Mouse (Mus musculus) ovary, postnatal 36 days (tissue): ENCODE measurements around the gene Cd68.

Experiments used
- DNase-seq: peaks from one replicate; pipeline ENCODE4 v3.0.0; 2022; ENCODE audit warnings: low spot score, mixed read lengths

The Cd68 gene

GRCm38 (mm10) chr11:69666665-69667005, 682 bp upstream of the Cd68 start:
- DNase-seq, result no peak

- no peak for DNase-seq
Measured at GRCm38 (mm10) chr11:69665457-69665960, 444 bp downstream of the Cd68 start.

GRCm38 (mm10) chr11:69664841-69665240, 1.1 kb downstream of the Cd68 start:
- DNase-seq, result no peak

- no peak for DNase-seq
Measured at GRCm38 (mm10) chr11:69663795-69664194, 2.2 kb downstream of the Cd68 start.

- peak; percentile 32 for DNase-seq
Measured at GRCm38 (mm10) chr11:69662967-69663671, 2.8 kb downstream of the Cd68 start.

- DNase-seq, result peak; percentile 94
Measured at GRCm38 (mm10) chr11:69662213-69662966, 3.6 kb downstream of the Cd68 start, which contains the start of gene Mpdu1. Gene Mpdu1 (minus strand): TSS chr11:69662642.

- DNase-seq, result peak; percentile 62
Measured at GRCm38 (mm10) chr11:69661221-69661881, 4.6 kb downstream of the Cd68 start.

GRCm38 (mm10) chr11:69657462-69657881, 8.5 kb downstream of the Cd68 start:
- DNase-seq, result no peak

GRCm38 (mm10) chr11:69656617-69657461, 9.1 kb downstream of the Cd68 start:
- peak; percentile 23 for DNase-seq

- no peak for DNase-seq
Measured at GRCm38 (mm10) chr11:69656065-69656455, 9.9 kb downstream of the Cd68 start.

- peak; percentile 72 for DNase-seq
Measured at GRCm38 (mm10) chr11:69655264-69656064, 10.5 kb downstream of the Cd68 start, which contains the start of gene Sox15. Gene Sox15 (plus strand): TSS chr11:69655314.

- peak; percentile 19 for DNase-seq
Measured at GRCm38 (mm10) chr11:69654760-69655159, 11.2 kb downstream of the Cd68 start.

- no peak for DNase-seq
Measured at GRCm38 (mm10) chr11:69653399-69653798, 12.6 kb downstream of the Cd68 start.

- DNase-seq, result no peak
Measured at GRCm38 (mm10) chr11:69645860-69646259, 20.1 kb downstream of the Cd68 start.

- DNase-seq, result no peak
Measured at GRCm38 (mm10) chr11:69635471-69635870, 30.5 kb downstream of the Cd68 start.

GRCm38 (mm10) chr11:69633128-69633866, 32.7 kb downstream of the Cd68 start:
- no peak for DNase-seq

GRCm38 (mm10) chr11:69632284-69633089, 33.5 kb downstream of the Cd68 start, which contains the start of gene Fxr2:
Gene Fxr2 (plus strand): TSS chr11:69632990.
- DNase-seq, result peak; percentile 100

- no peak for DNase-seq
Measured at GRCm38 (mm10) chr11:69629802-69630201, 36.2 kb downstream of the Cd68 start.

- peak; percentile 68 for DNase-seq
Measured at GRCm38 (mm10) chr11:69628286-69628685, 37.7 kb downstream of the Cd68 start.
